Mouse (Mus musculus) embryonic facial prominence, embryonic 13.5 days (tissue): ENCODE measurements at regions not wholly inside any gene's neighbourhood (a gene's known extent, or its start where the extent isn't known, plus 50 kb on each side); places are given as distances from the start of the nearest gene placed in this dataset.

Experiments
- ATAC-seq: fragments of 200-750 bp; cut with Nextera tagmentation; 2 replicates; pipeline ENCODE4 v1.8.0; 2017; ENCODE audit warnings: low read depth; ENCODE audit not compliant: insufficient number of reproducible peaks, insufficient read depth, low FRiP score, low TSS enrichment
- H3K27ac ChIP-seq: fragments of 300-500 bp; sonication (generic); 2 replicates; pipeline ENCODE4 v1.5.1; 2015; ENCODE audit warnings: moderate library complexity, mild to moderate bottlenecking, inconsistent platforms
- H3K27me3 ChIP-seq: fragments of 300-500 bp; sonication (generic); 2 replicates; pipeline ENCODE4 v1.6.1; 2015; ENCODE audit warnings: mild to moderate bottlenecking, inconsistent platforms
- H3K36me3 ChIP-seq: fragments of 300-500 bp; sonication (generic); 2 replicates; pipeline ENCODE4 v1.6.1; 2015; ENCODE audit warnings: mild to moderate bottlenecking, inconsistent platforms
- H3K4me1 ChIP-seq: fragments of 300-500 bp; sonication (generic); 2 replicates; pipeline ENCODE4 v1.6.1; 2015; ENCODE audit warnings: inconsistent platforms
- H3K4me2 ChIP-seq: fragments of 300-500 bp; sonication (generic); 2 replicates; pipeline ENCODE4 v1.6.1; 2015; ENCODE audit warnings: moderate library complexity, mild to moderate bottlenecking, inconsistent platforms
- H3K4me3 ChIP-seq: fragments of 300-500 bp; sonication (generic); 2 replicates; pipeline ENCODE4 v1.5.1; 2015; ENCODE audit warnings: mild to moderate bottlenecking, inconsistent platforms
- H3K9ac ChIP-seq: fragments of 300-500 bp; sonication (generic); 2 replicates; pipeline ENCODE4 v1.6.1; 2015; ENCODE audit warnings: mild to moderate bottlenecking, inconsistent platforms
- H3K9me3 ChIP-seq: fragments of 300-500 bp; sonication (generic); 2 replicates; pipeline ENCODE4 v1.6.1; 2016; ENCODE audit warnings: inconsistent platforms
- WGBS: fragments of 180-500 bp; shearing (Covaris S2); methylation state at CpG from one replicate; pipeline ENCODE4 v1.1.7; 2015; ENCODE audit warnings: mixed read lengths; 5-methylcytosine and 5-hydroxymethylcytosine counted together

DNA sequence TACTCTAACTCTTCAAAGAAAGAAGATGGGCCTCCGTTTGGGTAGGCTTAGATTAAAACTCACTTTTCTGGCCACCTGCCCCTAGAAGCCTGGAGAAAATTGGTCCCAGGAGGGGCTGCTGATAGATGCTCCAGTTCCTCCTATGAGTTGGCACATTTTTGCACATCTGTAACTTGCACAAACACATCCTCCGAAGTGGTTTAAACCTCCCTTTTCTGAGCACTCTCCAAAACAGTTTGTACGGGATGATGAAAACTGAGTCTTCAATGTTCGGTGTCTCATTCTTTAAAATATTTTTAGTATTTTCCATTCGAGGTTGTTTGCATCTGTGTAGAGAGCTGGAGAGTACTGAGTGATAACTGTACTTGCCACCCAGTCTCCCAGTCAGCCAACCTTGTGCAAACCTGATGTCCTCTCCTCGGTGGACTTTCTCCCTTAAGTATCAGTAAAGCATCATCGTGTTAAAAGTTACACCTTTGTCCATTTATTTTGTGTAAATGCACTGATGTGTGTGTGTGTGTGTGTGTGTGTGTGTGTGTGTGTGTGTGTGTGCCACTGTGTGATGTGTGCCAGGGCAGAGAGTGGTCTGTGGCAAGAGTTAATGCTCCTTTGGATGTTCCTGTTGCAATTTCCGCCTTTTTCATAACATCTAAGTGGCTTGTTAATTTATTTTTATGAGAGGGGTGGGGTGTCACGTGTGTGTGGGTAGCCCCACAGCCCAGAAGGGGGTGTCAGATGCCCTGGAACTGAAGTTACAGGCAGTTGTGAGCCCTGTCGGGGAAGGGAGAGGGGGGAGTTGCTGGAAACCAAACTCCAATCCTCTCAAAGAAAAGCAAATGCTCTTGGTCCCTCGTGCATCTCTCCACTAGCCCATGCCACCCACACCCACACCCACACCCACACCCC, 51.8 kb upstream of the Hnrnpa3 start:
- H3K4me1 ChIP-seq, result peaks cover 23% of the 10 kb centered on the region
- H3K4me2 ChIP-seq, result no peak overlapping the region
- WGBS, result 58% methylated on average over 11 of the region's 11 CpGs
- no peaks in the 10 kb centered on the region for H3K9me3 ChIP-seq
- no peak overlapping the region for H3K27ac ChIP-seq
- H3K4me3 ChIP-seq, result no peak overlapping the region
- H3K9ac ChIP-seq, result no peak overlapping the region
- H3K27me3 ChIP-seq, result peaks cover 14% of the 10 kb centered on the region
- H3K36me3 ChIP-seq, result no peaks in the 10 kb centered on the region
- ATAC-seq, result no peak

DNA sequence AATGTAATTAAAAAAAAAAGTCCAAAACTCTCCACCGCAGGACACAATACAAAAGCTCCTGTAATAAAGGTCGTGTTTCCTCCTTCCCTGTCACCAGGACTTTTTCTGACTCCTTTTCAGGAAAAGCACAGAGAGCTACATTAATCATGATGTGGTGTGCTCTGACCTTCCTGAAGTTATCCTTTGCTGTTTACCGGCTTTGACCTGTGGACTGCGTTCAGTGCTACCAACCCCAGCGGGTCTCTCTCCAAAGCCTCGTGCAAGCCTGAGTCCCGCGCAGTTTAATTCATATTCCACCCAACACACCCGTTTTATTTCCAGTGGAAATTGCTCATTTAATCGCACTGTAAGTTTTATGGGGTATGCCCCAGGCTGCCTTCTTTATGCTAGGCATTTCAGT, 51.1 kb upstream of the Hnrnpa3 start:
- peaks cover 29% of the 10 kb centered on the region for H3K4me1 ChIP-seq
- H3K27me3 ChIP-seq, result peaks cover 14% of the 10 kb centered on the region
- H3K9ac ChIP-seq, result no peak overlapping the region
- no peaks in the 10 kb centered on the region for H3K36me3 ChIP-seq
- no peak for ATAC-seq
- WGBS, result 70% methylated on average over 10 of the region's 10 CpGs
- H3K9me3 ChIP-seq, result no peaks in the 10 kb centered on the region
- H3K4me3 ChIP-seq, result no peak overlapping the region
- H3K4me2 ChIP-seq, result no peak overlapping the region
- no peak overlapping the region for H3K27ac ChIP-seq

DNA sequence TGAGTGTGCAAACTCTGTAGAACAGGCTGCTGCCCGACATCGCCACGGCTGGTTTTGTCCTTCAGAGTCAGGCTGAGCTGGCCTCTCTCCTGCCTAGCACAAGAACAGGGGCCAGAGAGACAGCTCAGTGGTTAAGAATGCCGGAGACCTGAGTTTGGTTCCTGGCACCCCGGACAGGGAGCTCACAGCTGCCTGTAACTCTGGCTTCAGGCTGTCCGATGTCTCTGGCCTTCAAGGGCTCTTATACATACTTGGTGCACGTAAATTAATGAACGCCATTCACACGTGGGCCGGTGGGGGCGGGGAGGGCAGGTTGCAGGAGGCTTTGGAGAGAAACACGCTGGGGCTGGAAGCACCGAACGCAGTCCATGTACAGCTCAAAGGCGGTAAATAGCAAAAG, 50.6 kb upstream of the Hnrnpa3 start:
- H3K4me3 ChIP-seq, result no peak overlapping the region
- H3K9ac ChIP-seq, result no peak overlapping the region
- H3K4me1 ChIP-seq, result peaks cover 30% of the 10 kb centered on the region
- H3K27ac ChIP-seq, result no peak overlapping the region
- 49% methylated on average over 15 of the region's 15 CpGs for WGBS
- H3K9me3 ChIP-seq, result no peaks in the 10 kb centered on the region
- ATAC-seq, result no peak
- peaks cover 14% of the 10 kb centered on the region for H3K27me3 ChIP-seq
- H3K36me3 ChIP-seq, result no peaks in the 10 kb centered on the region
- peak overlapping the region; percentile 59; the same call in 1 of the 2 replicates for H3K4me2 ChIP-seq

DNA sequence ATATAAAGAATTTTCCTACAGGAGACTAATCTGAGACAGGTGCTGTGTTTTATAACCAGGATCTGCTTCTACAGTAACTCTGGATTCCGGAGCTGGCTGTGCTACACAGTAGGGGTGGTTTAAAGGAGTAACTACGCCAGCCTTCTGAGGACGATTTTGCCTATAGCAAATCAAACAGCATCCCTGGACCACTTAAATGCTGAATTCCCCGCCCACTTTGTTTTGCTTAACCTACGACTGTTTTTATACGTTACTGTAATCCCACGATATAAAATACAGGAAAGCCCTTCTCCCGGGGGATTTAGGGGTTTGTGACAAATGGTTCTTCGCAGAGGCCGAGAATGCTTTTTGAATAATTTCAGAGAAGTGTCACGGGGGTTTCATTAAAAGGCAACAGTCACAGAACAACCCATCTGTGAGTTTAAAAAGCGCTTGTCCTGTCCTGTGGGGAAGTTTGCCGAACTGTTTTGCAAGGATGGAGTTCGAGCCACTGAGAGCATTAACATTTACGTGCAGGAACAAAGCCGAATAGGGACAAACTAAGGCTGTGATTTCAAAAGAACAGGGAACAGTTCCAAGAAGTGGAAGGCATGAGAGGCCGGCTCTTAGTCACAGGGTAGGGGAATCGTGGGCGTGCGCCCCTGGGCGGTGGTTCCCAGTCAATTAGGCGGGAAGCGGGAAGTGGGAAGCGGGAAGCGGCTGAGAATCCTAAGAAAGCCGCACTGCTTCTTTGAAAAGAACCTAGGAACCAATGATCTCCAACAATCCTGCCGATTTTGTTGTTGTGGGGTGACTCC, 49.7 kb upstream of the Hnrnpa3 start:
- Histone ChIP-seq H3K27ac (peak overlapping the region; percentile 16; the same call in 1 of the 2 replicates), H3K27me3 (peaks cover 14% of the 10 kb centered on the region), H3K9me3 (no peaks in the 10 kb centered on the region), H3K4me1 (peaks cover 30% of the 10 kb centered on the region), H3K36me3 (no peaks in the 10 kb centered on the region), H3K4me3 (peak overlapping the region; percentile 37), H3K4me2 (peak overlapping the region; percentile 59), H3K9ac (peak overlapping the region; percentile 59)
- 11% methylated on average over 27 of the region's 27 CpGs for WGBS
- 0 out of 2 replicates have a peak, but pooled peaks have one; percentile 28 for ATAC-seq
